Mouse (Mus musculus) midbrain, embryonic 13.5 days (tissue): ENCODE measurements at regions not wholly inside any gene's neighbourhood (a gene's known extent, or its start where the extent isn't known, plus 50 kb on each side); places are given as distances from the start of the nearest gene placed in this dataset.
A peak's percentile ranks its signal among the peaks of the same experiment; 100 is the strongest.

ENCODE experiments used
- ATAC-seq: fragments of 200-750 bp; cut with Nextera tagmentation; 2 replicates; pipeline ENCODE4 v1.8.0; 2017; ENCODE audit warnings: mild to moderate bottlenecking, moderate TSS enrichment, moderate library complexity
- H3K27ac ChIP-seq: fragments of 300-500 bp; sonication (generic); 2 replicates; pipeline ENCODE4 v1.5.1; 2015; ENCODE audit warnings: inconsistent platforms, mild to moderate bottlenecking, moderate library complexity
- H3K27me3 ChIP-seq: fragments of 300-500 bp; sonication (generic); 2 replicates; pipeline ENCODE4 v1.6.1; 2015; ENCODE audit warnings: mild to moderate bottlenecking, inconsistent platforms
- H3K36me3 ChIP-seq: fragments of 300-500 bp; sonication (generic); 2 replicates; pipeline ENCODE4 v1.6.1; 2015; ENCODE audit warnings: mild to moderate bottlenecking, inconsistent platforms
- H3K4me1 ChIP-seq: fragments of 300-500 bp; sonication (generic); replicated peaks from 2 replicates; pipeline ENCODE4 v1.6.1; 2015; ENCODE audit warnings: inconsistent platforms
- H3K4me2 ChIP-seq: fragments of 300-500 bp; sonication (generic); replicated peaks from 2 replicates; pipeline ENCODE4 v1.6.1; 2015; ENCODE audit warnings: moderate library complexity, mild to moderate bottlenecking, inconsistent platforms
- H3K4me3 ChIP-seq: fragments of 300-500 bp; sonication (generic); replicated peaks from 2 replicates; pipeline ENCODE4 v1.5.1; 2015; ENCODE audit warnings: mild to moderate bottlenecking, inconsistent platforms
- H3K9ac ChIP-seq: fragments of 300-500 bp; sonication (generic); replicated peaks from 2 replicates; pipeline ENCODE4 v1.6.1; 2015; ENCODE audit warnings: mild to moderate bottlenecking, inconsistent platforms
- H3K9me3 ChIP-seq: fragments of 300-500 bp; sonication (generic); 2 replicates; pipeline ENCODE4 v1.6.1; 2016; ENCODE audit warnings: mild to moderate bottlenecking, inconsistent platforms
- WGBS: fragments of 180-500 bp; shearing (Covaris S2); methylation state at CpG from one replicate; pipeline ENCODE4 v1.1.7; 2015; 5-methylcytosine and 5-hydroxymethylcytosine counted together

GRCm38 (mm10) chr9:95331275-95331674, 75.2 kb downstream of the Chst2 start:
- no peak for ATAC-seq
- no peak overlapping the region for H3K4me2 ChIP-seq
- no peaks in the 10 kb centered on the region for H3K4me1 ChIP-seq
- no peaks in the 10 kb centered on the region for H3K36me3 ChIP-seq
- H3K27me3 ChIP-seq, result 0 out of 2 replicates have a peak, but pooled peaks cover 6% of the 10 kb centered on the region
- 99% methylated on average over 2 of the region's 2 CpGs for WGBS
- no peak overlapping the region for H3K4me3 ChIP-seq
- H3K27ac ChIP-seq, result no peak overlapping the region
- H3K9me3 ChIP-seq, result no peaks in the 10 kb centered on the region
- no peak overlapping the region for H3K9ac ChIP-seq

- no peak overlapping the region for H3K4me2 ChIP-seq
- no peaks in the 10 kb centered on the region for H3K4me1 ChIP-seq
- 90% methylated on average over 7 of the region's 7 CpGs for WGBS
- no peak overlapping the region for H3K4me3 ChIP-seq
- peaks cover 10% of the 10 kb centered on the region; the same call in 1 of the 2 replicates for H3K27me3 ChIP-seq
- H3K27ac ChIP-seq, result no peak overlapping the region
- ATAC-seq, result no peak
- H3K9ac ChIP-seq, result no peak overlapping the region
- no peaks in the 10 kb centered on the region for H3K9me3 ChIP-seq
- H3K36me3 ChIP-seq, result no peaks in the 10 kb centered on the region
Observed at GRCm38 (mm10) chr9:95330097-95330496, 76.4 kb downstream of the Chst2 start.

GRCm38 (mm10) chr9:95329053-95329430, 77.5 kb downstream of the Chst2 start:
- no peak for ATAC-seq
- Histone ChIP-seq H3K4me3 (no peak overlapping the region), H3K27me3 (peaks cover 15% of the 10 kb centered on the region; the same call in 1 of the 2 replicates), H3K36me3 (no peaks in the 10 kb centered on the region), H3K4me2 (no peak overlapping the region), H3K9ac (no peak overlapping the region), H3K9me3 (no peaks in the 10 kb centered on the region), H3K4me1 (no peaks in the 10 kb centered on the region; the same call in 1 of the 2 replicates), H3K27ac (no peak overlapping the region)
- 95% methylated on average over 9 of the region's 9 CpGs for WGBS

- Histone ChIP-seq H3K9ac (no peak overlapping the region), H3K27me3 (peaks cover 15% of the 10 kb centered on the region; the same call in 1 of the 2 replicates), H3K4me3 (no peak overlapping the region), H3K27ac (no peak overlapping the region), H3K4me2 (no peak overlapping the region), H3K4me1 (peaks cover 4% of the 10 kb centered on the region), H3K36me3 (no peaks in the 10 kb centered on the region), H3K9me3 (no peaks in the 10 kb centered on the region)
- no peak for ATAC-seq
- WGBS, result 84% methylated on average over 12 of the region's 15 CpGs
Observed at GRCm38 (mm10) chr9:95328261-95329052, 78.1 kb downstream of the Chst2 start.

- H3K27me3 ChIP-seq, result peaks cover 15% of the 10 kb centered on the region; the same call in 1 of the 2 replicates
- WGBS, result 49% methylated on average over 3 of the region's 3 CpGs
- no peak overlapping the region for H3K4me3 ChIP-seq
- peaks cover 10% of the 10 kb centered on the region for H3K4me1 ChIP-seq
- H3K9ac ChIP-seq, result no peak overlapping the region
- H3K4me2 ChIP-seq, result no peak overlapping the region
- no peak for ATAC-seq
- H3K27ac ChIP-seq, result no peak overlapping the region
- no peaks in the 10 kb centered on the region for H3K9me3 ChIP-seq
- no peaks in the 10 kb centered on the region for H3K36me3 ChIP-seq
Observed at GRCm38 (mm10) chr9:95327771-95328170, 78.8 kb downstream of the Chst2 start.

- WGBS, result 1% methylated on average over 7 of the region's 7 CpGs
- peaks cover 18% of the 10 kb centered on the region for H3K4me1 ChIP-seq
- H3K4me3 ChIP-seq, result no peak overlapping the region
- H3K36me3 ChIP-seq, result no peaks in the 10 kb centered on the region
- no peak overlapping the region for H3K4me2 ChIP-seq
- no peak overlapping the region for H3K27ac ChIP-seq
- no peak overlapping the region for H3K9ac ChIP-seq
- no peaks in the 10 kb centered on the region for H3K9me3 ChIP-seq
- peak; percentile 74 for ATAC-seq
- peaks cover 40% of the 10 kb centered on the region for H3K27me3 ChIP-seq
Observed at GRCm38 (mm10) chr9:95323622-95324021, 82.9 kb downstream of the Chst2 start.

- Histone ChIP-seq H3K27me3 (peaks cover 39% of the 10 kb centered on the region), H3K4me1 (peaks cover 18% of the 10 kb centered on the region), H3K36me3 (no peaks in the 10 kb centered on the region), H3K27ac (no peak overlapping the region), H3K9me3 (no peaks in the 10 kb centered on the region), H3K4me2 (no peak overlapping the region), H3K9ac (no peak overlapping the region), H3K4me3 (no peak overlapping the region)
- peak; percentile 54 for ATAC-seq
- WGBS, result 17% methylated on average over 5 of the region's 5 CpGs
Observed at GRCm38 (mm10) chr9:95322893-95323292, 83.6 kb downstream of the Chst2 start.

- no peak overlapping the region for H3K27ac ChIP-seq
- H3K9me3 ChIP-seq, result no peaks in the 10 kb centered on the region
- no peak overlapping the region for H3K4me3 ChIP-seq
- H3K9ac ChIP-seq, result no peak overlapping the region
- 66% methylated on average over 2 of the region's 2 CpGs for WGBS
- no peak overlapping the region for H3K4me2 ChIP-seq
- ATAC-seq, result no peak
- H3K36me3 ChIP-seq, result no peaks in the 10 kb centered on the region
- H3K4me1 ChIP-seq, result peaks cover 18% of the 10 kb centered on the region
- peaks cover 39% of the 10 kb centered on the region for H3K27me3 ChIP-seq
Observed at GRCm38 (mm10) chr9:95322031-95322430, 84.5 kb downstream of the Chst2 start.

GRCm38 (mm10) chr9:95318926-95319325, 87.6 kb downstream of the Chst2 start:
- H3K27me3 ChIP-seq, result peaks cover 30% of the 10 kb centered on the region
- H3K9ac ChIP-seq, result no peak overlapping the region
- H3K4me3 ChIP-seq, result no peak overlapping the region
- H3K4me1 ChIP-seq, result peaks cover 18% of the 10 kb centered on the region
- WGBS, result 95% methylated on average over 9 of the region's 9 CpGs
- no peaks in the 10 kb centered on the region for H3K9me3 ChIP-seq
- ATAC-seq, result no peak
- no peaks in the 10 kb centered on the region for H3K36me3 ChIP-seq
- no peak overlapping the region for H3K4me2 ChIP-seq
- no peak overlapping the region for H3K27ac ChIP-seq

GRCm38 (mm10) chr9:95316726-95317125, 89.8 kb downstream of the Chst2 start:
- Histone ChIP-seq H3K4me3 (no peak overlapping the region), H3K4me1 (no peaks in the 10 kb centered on the region), H3K27ac (no peak overlapping the region), H3K9me3 (no peaks in the 10 kb centered on the region), H3K9ac (no peak overlapping the region), H3K4me2 (no peak overlapping the region), H3K36me3 (no peaks in the 10 kb centered on the region), H3K27me3 (peaks cover 22% of the 10 kb centered on the region)
- 94% methylated on average over 8 of the region's 8 CpGs for WGBS
- ATAC-seq, result no peak

GRCm38 (mm10) chr9:95315080-95315479, 91.4 kb downstream of the Chst2 start:
- no peak for ATAC-seq
- Histone ChIP-seq H3K4me1 (no peaks in the 10 kb centered on the region), H3K27me3 (peaks cover 7% of the 10 kb centered on the region)

GRCm38 (mm10) chr9:95311671-95312070, 94.9 kb downstream of the Chst2 start:
- 91% methylated on average over 3 of the region's 3 CpGs for WGBS

More at GRCm38 (mm10) chr9:95315080-95315479, 91.4 kb downstream of the Chst2 start:
- H3K9me3 ChIP-seq, result no peaks in the 10 kb centered on the region
- no peak overlapping the region for H3K4me2 ChIP-seq
- no peak overlapping the region for H3K9ac ChIP-seq
- 73% methylated on average over 4 of the region's 4 CpGs for WGBS
- H3K27ac ChIP-seq, result no peak overlapping the region
- H3K36me3 ChIP-seq, result no peaks in the 10 kb centered on the region
- no peak overlapping the region for H3K4me3 ChIP-seq

GRCm38 (mm10) chr9:95289008-95289407, 117.5 kb downstream of the Chst2 start:
- Histone ChIP-seq H3K27me3 (no peaks in the 10 kb centered on the region), H3K4me1 (no peaks in the 10 kb centered on the region), H3K4me3 (no peak overlapping the region), H3K4me2 (no peak overlapping the region), H3K9me3 (no peaks in the 10 kb centered on the region), H3K36me3 (no peaks in the 10 kb centered on the region), H3K9ac (no peak overlapping the region), H3K27ac (no peak overlapping the region)
- ATAC-seq, result no peak

More at GRCm38 (mm10) chr9:95311671-95312070, 94.9 kb downstream of the Chst2 start:
- Histone ChIP-seq H3K27ac (no peak overlapping the region), H3K4me3 (no peak overlapping the region), H3K4me2 (no peak overlapping the region), H3K9me3 (no peaks in the 10 kb centered on the region), H3K36me3 (no peaks in the 10 kb centered on the region), H3K4me1 (no peaks in the 10 kb centered on the region), H3K9ac (no peak overlapping the region), H3K27me3 (no peaks in the 10 kb centered on the region)
- ATAC-seq, result no peak
